ENCODE assay signal across 19 mouse cellular contexts in genomic region chr4:123147446-123148150, GRCm38 (mm10). TPM values are rescaled to one million over a fixed set of nuclear protein-coding genes. Genes with fewer than 3 reads are reported as not detected.
DNase-seq lines count a peak whose midpoint lies in the region; TF ChIP-seq lines count a peak whose summit lies in the region.
"Had no signal": no experiment of that assay in that cellular context is flagged by ENCODE, and none has a peak within 500 bp of the region (broad histone marks: within the 10 kb centered on the region; RNA-seq: fewer than 3 reads in every experiment).

No protein-coding gene starts in this region.

- H3K4me3 ChIP-seq in cortical plate, adult 2 months (ENCODE audit: insufficient read depth, low read length): no peak overlapping the region
- H3K4me3 ChIP-seq: embryonic facial prominence, embryonic 10.5 days; lung, embryonic 15.5 days; midbrain, embryonic 10.5 days; myocyte had no signal

- peak overlapping the region; percentile 66; the same call in 1 of the 2 replicates for H3K27ac ChIP-seq in cortical plate, adult 2 months (ENCODE audit: insufficient read depth, low read length)
- H3K27ac ChIP-seq: embryonic facial prominence, embryonic 10.5 days; lung, embryonic 15.5 days; midbrain, embryonic 10.5 days had no signal

- peaks cover 3% of the 10 kb centered on the region; the same call in 1 of the 2 replicates for H3K4me1 ChIP-seq in cortical plate, adult 2 months (ENCODE audit: control insufficient read depth, insufficient read depth, low read length)
- H3K4me1 ChIP-seq: embryonic facial prominence, embryonic 10.5 days; lung, embryonic 15.5 days; midbrain, embryonic 10.5 days had no signal

- peak; percentile 58 for DNase-seq in right cerebral cortex, postnatal 25 days
- no peak for DNase-seq in right cerebral cortex, postnatal 10 days (ENCODE audit: low spot score in 2 of 2)
- DNase-seq in left cerebral cortex, postnatal 25 days (ENCODE audit: low spot score in 2 of 2): peak; percentile 66 to 91
- DNase-seq in kidney, postnatal 36 days: no peak
- no peak for DNase-seq in adrenal gland, postnatal 14 days
- no peak for DNase-seq in kidney, postnatal 25 days
- DNase-seq: cerebellum, adult 2 months; gastrocnemius, postnatal 14 days; kidney, postnatal 4 days; liver had no signal

- TF ChIP-seq CTCF in cortical plate, adult 2 months (IDR thresholded peaks at IDR 0.05; ENCODE audit: extremely low read depth, insufficient read depth, low read length): no peak

- intact Hi-C loops in left cerebral cortex, postnatal 25 days (cut with DNase I): no loop called here

- TF ChIP-seq POLR2A in cortical plate, adult 2 months (IDR thresholded peaks at IDR 0.05; ENCODE audit: extremely low read depth, insufficient read depth, low read length): no peak

RNA-seq across cellular contexts. Expression of gene Ppie, which starts 7.8 kb away (rescaled TPM):
- 18.2 and 19.7 TPM in 2 replicates for polyA plus RNA-seq in cortical plate, adult 2 months (2012; rRNA removed)
- total RNA-seq in left cerebral cortex, postnatal 25 days (2021): 10 to 100 TPM; 19.9 to 21.4 TPM
- 41.4 and 43.1 TPM in 2 replicates for total RNA-seq in adrenal gland, postnatal 14 days (2021)

RNA-seq across cellular contexts. Expression of gene Oxct2b, which starts 31.5 kb away (rescaled TPM):
- 0.08 and 0.21 TPM in 2 replicates for polyA plus RNA-seq in cortical plate, adult 2 months (2012; rRNA removed)
- total RNA-seq in left cerebral cortex, postnatal 25 days (2021): under 1 TPM in 1 of 2 experiments, not detected in 1; 0.25 TPM
- not detected in 2 replicates for total RNA-seq in adrenal gland, postnatal 14 days (2021)
- total RNA-seq: gastrocnemius, postnatal 14 days had no signal
- polyA plus RNA-seq: forebrain, embryonic 11.5 days; heart, embryonic 11.5 days; lung, embryonic 15.5 days; myocyte had no signal

RNA-seq across cellular contexts. Expression of gene Hpcal4, which starts 35.4 kb away (rescaled TPM):
- polyA plus RNA-seq in cortical plate, adult 2 months (2012; rRNA removed): 562 and 609 TPM in 2 replicates
- total RNA-seq in left cerebral cortex, postnatal 25 days (2021): 100 to 1,000 TPM; 553 to 568 TPM
- total RNA-seq in adrenal gland, postnatal 14 days (2021): 5.4 and 6.3 TPM in 2 replicates
- polyA plus RNA-seq: myocyte had no signal

RNA-seq across cellular contexts. Expression of gene Bmp8b, which starts 42.6 kb away (rescaled TPM):
- polyA plus RNA-seq in cortical plate, adult 2 months (2012; rRNA removed): 0.15 and 0.40 TPM in 2 replicates
- under 1 TPM in 1 of 2 experiments, not detected in 1; 0.27 TPM for total RNA-seq in left cerebral cortex, postnatal 25 days (2021)
- total RNA-seq in adrenal gland, postnatal 14 days (2021): not detected in 2 replicates
- total RNA-seq: gastrocnemius, postnatal 14 days had no signal
- polyA plus RNA-seq: heart, embryonic 11.5 days; hindbrain, embryonic 11.5 days had no signal

RNA-seq across cellular contexts. Expression of gene Nt5c1a, which starts 53.7 kb away (rescaled TPM):
- polyA plus RNA-seq in cortical plate, adult 2 months (2012; rRNA removed): 3.3 and 3.7 TPM in 2 replicates
- 1 to 10 TPM; 7.4 to 9.2 TPM for total RNA-seq in left cerebral cortex, postnatal 25 days (2021)
- 23.8 and 25.4 TPM in 2 replicates for total RNA-seq in adrenal gland, postnatal 14 days (2021)
- polyA plus RNA-seq: embryonic facial prominence, embryonic 10.5 days; forebrain, embryonic 11.5 days; hindbrain, embryonic 11.5 days; intestine, postnatal 0 days; lung, embryonic 15.5 days; midbrain, embryonic 10.5 days; myocyte had no signal

Comparison
In these comparisons a context has a peak if more than half of its experiments do, and no peak if none do; other contexts are left out.
1. DNase-seq: peak in right cerebral cortex, postnatal 25 days (single experiment) and left cerebral cortex, postnatal 25 days (2 of 2); none in right cerebral cortex, postnatal 10 days (0 of 2), kidney, postnatal 36 days (0 of 2), adrenal gland, postnatal 14 days (single experiment) and kidney, postnatal 25 days (0 of 2).
2. RNA of gene Hpcal4, which starts 35.4 kb away (total RNA-seq): 553 to 568 TPM in left cerebral cortex, postnatal 25 days; 5.4 to 6.3 TPM in adrenal gland, postnatal 14 days; every median in the first group is over 10 times any median in the second.